Mouse (Mus musculus): ENCODE results near the gene Nhp2. TPM values are rescaled to one million over a fixed set of nuclear protein-coding genes. Genes with fewer than 3 reads are reported as not detected.

Nhp2 gene
- polyA plus RNA-seq, 1 experiment = 34.3 TPM

GRCm38 (mm10) chr11:51584431-51585248 lies 34.9 kb upstream of the Nhp2 start, which contains the start of gene Phykpl:
Gene Phykpl, plus strand, starts transcription at chr11:51584757.
- peaks cover 6% of the 10 kb centered on the region for H3K4me1 ChIP-seq (ENCODE audit: control insufficient read depth, insufficient read depth, insufficient read length)
- H3K27ac ChIP-seq (ENCODE audit: insufficient read depth, low read length) = peak within 1 kb of the TSS; percentile 96
- DNase-seq (ENCODE audit: low read depth in 1 of 2, low spot score in 2 of 2) = peak; percentile 87 to 94
- H3K27me3 ChIP-seq (ENCODE audit: control insufficient read depth, insufficient read depth, low read length) = no peaks in the 10 kb centered on the region
- H3K4me3 ChIP-seq (ENCODE audit: extremely low read depth, insufficient read depth, insufficient read length) = peak within 1 kb of the TSS; percentile 76
- H3K36me3 ChIP-seq (ENCODE audit: control insufficient read depth, insufficient read depth, low read length) = peaks cover 4% of the 10 kb centered on the region; the same call in 1 of the 2 replicates
- TF ChIP-seq POLR2A (IDR thresholded peaks at IDR 0.05; ENCODE audit: low read depth, low read length) (peak; percentile 95; the same call in 1 of the 2 replicates), CTCF (IDR thresholded peaks at IDR 0.05; ENCODE audit: extremely low read depth, insufficient read depth, insufficient read length, insufficient replicate concordance) (no peak)
- under 1% methylated on average over 59 of the region's 59 CpGs for WGBS

DNA sequence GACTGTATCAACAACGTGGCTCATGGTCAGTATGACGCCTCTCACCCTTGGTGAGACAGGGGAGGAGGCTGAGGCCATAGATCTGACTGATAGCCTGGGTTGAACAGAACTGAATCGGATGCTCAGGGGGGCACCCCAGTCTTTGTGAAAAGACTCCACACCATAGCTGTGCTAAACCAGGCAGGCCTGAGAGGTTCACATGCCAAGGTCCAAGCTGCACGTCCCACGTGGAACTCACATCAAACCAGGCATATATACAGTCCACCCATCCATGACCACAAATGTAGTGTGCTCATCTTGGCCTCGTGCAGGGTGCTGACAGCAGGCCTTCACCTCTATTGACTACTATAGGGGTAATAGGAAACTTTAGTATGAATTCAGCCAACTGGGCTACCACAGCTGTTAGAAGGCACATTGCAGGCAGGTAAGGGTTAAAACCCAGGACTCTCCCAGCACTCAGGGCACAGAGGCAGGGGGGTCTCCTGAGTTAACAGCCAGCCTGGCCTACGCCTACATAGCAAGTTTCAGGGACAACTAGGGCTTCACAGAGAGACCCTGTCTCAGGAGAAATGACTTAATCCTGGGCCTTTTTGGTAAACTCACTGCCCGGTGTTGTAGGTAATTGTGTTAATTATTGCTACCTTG lies 33.8 kb upstream of the Nhp2 start:
- peaks cover 6% of the 10 kb centered on the region for H3K4me1 ChIP-seq (ENCODE audit: control insufficient read depth, insufficient read depth, insufficient read length)
- no peaks in the 10 kb centered on the region for H3K27me3 ChIP-seq (ENCODE audit: control insufficient read depth, insufficient read depth, low read length)
- WGBS = 38% methylated on average over 8 of the region's 8 CpGs
- H3K36me3 ChIP-seq (ENCODE audit: control insufficient read depth, insufficient read depth, low read length) = peaks cover 4% of the 10 kb centered on the region; the same call in 1 of the 2 replicates
- no peak overlapping the region for H3K27ac ChIP-seq (ENCODE audit: insufficient read depth, low read length)
- no peak for TF ChIP-seq POLR2A (IDR thresholded peaks at IDR 0.05; ENCODE audit: low read depth, low read length)
- no peak for TF ChIP-seq CTCF (IDR thresholded peaks at IDR 0.05; ENCODE audit: extremely low read depth, insufficient read depth, insufficient read length, insufficient replicate concordance)
- peak overlapping the region; percentile 76; the same call in 1 of the 2 replicates for H3K4me3 ChIP-seq (ENCODE audit: extremely low read depth, insufficient read depth, insufficient read length)
- no peak for DNase-seq (ENCODE audit: low read depth in 1 of 2, low spot score in 2 of 2)

- TF ChIP-seq CTCF (IDR thresholded peaks at IDR 0.05; ENCODE audit: extremely low read depth, insufficient read depth, insufficient read length, insufficient replicate concordance) (no peak), POLR2A (IDR thresholded peaks at IDR 0.05; ENCODE audit: low read depth, low read length) (no peak)
- H3K27ac ChIP-seq (ENCODE audit: insufficient read depth, low read length) = no peak overlapping the region
- H3K27me3 ChIP-seq (ENCODE audit: control insufficient read depth, insufficient read depth, low read length) = no peaks in the 10 kb centered on the region
- H3K4me1 ChIP-seq (ENCODE audit: control insufficient read depth, insufficient read depth, insufficient read length) = peaks cover 6% of the 10 kb centered on the region
- no peak for DNase-seq (ENCODE audit: low read depth in 1 of 2, low spot score in 2 of 2)
- peaks cover 4% of the 10 kb centered on the region; the same call in 1 of the 2 replicates for H3K36me3 ChIP-seq (ENCODE audit: control insufficient read depth, insufficient read depth, low read length)
- H3K4me3 ChIP-seq (ENCODE audit: extremely low read depth, insufficient read depth, insufficient read length) = no peak overlapping the region
- 94% methylated on average over 13 of the region's 13 CpGs for WGBS
Observed at GRCm38 (mm10) chr11:51586411-51586810, 33.1 kb upstream of the Nhp2 start.

DNA sequence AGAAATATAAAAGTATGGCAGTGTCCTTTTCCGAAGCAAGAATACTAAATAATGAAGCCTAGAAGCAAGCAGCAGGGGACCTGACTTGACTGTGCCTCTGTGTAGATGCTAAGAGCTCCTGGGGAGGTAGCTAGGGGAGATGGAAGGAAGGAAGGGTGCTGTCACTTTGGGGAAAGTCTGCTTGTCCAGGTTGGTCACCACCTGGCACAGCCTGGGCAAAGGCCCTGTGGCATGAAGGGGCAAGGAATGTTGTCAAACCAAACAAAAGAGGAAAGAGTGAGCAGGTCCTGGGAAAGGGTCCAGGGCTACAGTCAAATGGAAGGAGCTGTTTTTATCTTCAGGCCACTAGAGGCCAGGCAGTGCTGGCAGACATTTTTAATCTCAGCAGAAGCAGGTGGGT lies 32.5 kb upstream of the Nhp2 start:
- peaks cover 7% of the 10 kb centered on the region for H3K36me3 ChIP-seq (ENCODE audit: control insufficient read depth, insufficient read depth, low read length)
- no peaks in the 10 kb centered on the region for H3K27me3 ChIP-seq (ENCODE audit: control insufficient read depth, insufficient read depth, low read length)
- no peak overlapping the region for H3K4me3 ChIP-seq (ENCODE audit: extremely low read depth, insufficient read depth, insufficient read length)
- 92% methylated on average over 1 of the region's 1 CpGs for WGBS
- peaks cover 6% of the 10 kb centered on the region for H3K4me1 ChIP-seq (ENCODE audit: control insufficient read depth, insufficient read depth, insufficient read length)
- no peak overlapping the region for H3K27ac ChIP-seq (ENCODE audit: insufficient read depth, low read length)
- TF ChIP-seq CTCF (IDR thresholded peaks at IDR 0.05; ENCODE audit: extremely low read depth, insufficient read depth, insufficient read length, insufficient replicate concordance) (no peak), POLR2A (IDR thresholded peaks at IDR 0.05; ENCODE audit: low read depth, low read length) (no peak)
- no peak for DNase-seq (ENCODE audit: low read depth in 1 of 2, low spot score in 2 of 2)

DNA sequence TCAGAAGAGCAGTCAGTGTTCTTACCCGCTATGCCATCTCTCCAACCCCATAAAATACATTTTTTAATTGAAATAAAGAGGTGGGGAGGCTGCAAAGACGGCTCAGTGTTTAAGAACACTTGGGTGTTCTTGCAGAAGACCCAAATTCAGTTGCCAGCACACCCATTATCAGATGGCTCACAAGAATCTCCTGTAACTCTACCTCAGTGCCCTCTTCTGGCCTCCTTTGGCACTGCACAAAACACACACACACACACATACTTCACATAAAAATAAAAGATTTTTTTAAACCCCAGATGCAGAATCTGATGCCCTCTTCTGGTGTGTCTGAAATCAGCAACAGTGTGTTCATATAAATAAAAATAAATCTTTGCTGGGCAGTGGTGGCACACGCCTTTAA lies 30.7 kb upstream of the Nhp2 start:
- no peak for TF ChIP-seq CTCF (IDR thresholded peaks at IDR 0.05; ENCODE audit: extremely low read depth, insufficient read depth, insufficient read length, insufficient replicate concordance)
- no peak for TF ChIP-seq POLR2A (IDR thresholded peaks at IDR 0.05; ENCODE audit: low read depth, low read length)
- no peak overlapping the region for H3K27ac ChIP-seq (ENCODE audit: insufficient read depth, low read length)
- no peak for DNase-seq (ENCODE audit: low read depth in 1 of 2, low spot score in 2 of 2)
- peaks cover 6% of the 10 kb centered on the region for H3K4me1 ChIP-seq (ENCODE audit: control insufficient read depth, insufficient read depth, insufficient read length)
- no peaks in the 10 kb centered on the region for H3K27me3 ChIP-seq (ENCODE audit: control insufficient read depth, insufficient read depth, low read length)
- peaks cover 7% of the 10 kb centered on the region for H3K36me3 ChIP-seq (ENCODE audit: control insufficient read depth, insufficient read depth, low read length)
- WGBS = 96% methylated on average over 3 of the region's 3 CpGs
- H3K4me3 ChIP-seq (ENCODE audit: extremely low read depth, insufficient read depth, insufficient read length) = no peak overlapping the region

GRCm38 (mm10) chr11:51590002-51590401 lies 29.5 kb upstream of the Nhp2 start:
- Histone ChIP-seq H3K4me1 (ENCODE audit: control insufficient read depth, insufficient read depth, insufficient read length) (peaks cover 8% of the 10 kb centered on the region), H3K27ac (ENCODE audit: insufficient read depth, low read length) (no peak overlapping the region), H3K36me3 (ENCODE audit: control insufficient read depth, insufficient read depth, low read length) (peaks cover 11% of the 10 kb centered on the region), H3K27me3 (ENCODE audit: control insufficient read depth, insufficient read depth, low read length) (no peaks in the 10 kb centered on the region), H3K4me3 (ENCODE audit: extremely low read depth, insufficient read depth, insufficient read length) (no peak overlapping the region)
- no peak for TF ChIP-seq POLR2A (IDR thresholded peaks at IDR 0.05; ENCODE audit: low read depth, low read length)
- DNase-seq (ENCODE audit: low read depth in 1 of 2, low spot score in 2 of 2) = no peak

DNA sequence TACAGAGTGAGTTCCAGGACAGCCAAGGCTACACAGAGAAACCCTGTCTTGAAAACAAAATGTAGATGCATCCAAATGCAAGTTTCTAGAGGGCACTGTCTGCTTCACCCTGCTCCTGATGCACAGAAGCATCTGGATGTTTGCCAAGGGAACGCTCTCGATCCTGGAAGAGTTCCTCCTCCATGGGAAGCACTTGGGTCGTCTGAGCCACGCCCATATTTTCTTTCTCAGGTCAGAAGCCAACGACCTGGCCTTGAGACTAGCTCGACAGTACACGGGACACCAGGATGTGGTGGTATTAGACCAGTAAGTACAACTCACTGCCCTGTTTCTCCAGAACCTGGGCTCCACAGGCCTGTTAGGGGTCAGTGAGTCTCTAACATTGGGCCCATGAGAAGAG lies 28.4 kb upstream of the Nhp2 start:
- TF ChIP-seq POLR2A (IDR thresholded peaks at IDR 0.05; ENCODE audit: low read depth, low read length) (no peak), CTCF (IDR thresholded peaks at IDR 0.05; ENCODE audit: extremely low read depth, insufficient read depth, insufficient read length, insufficient replicate concordance) (no peak)
- H3K36me3 ChIP-seq (ENCODE audit: control insufficient read depth, insufficient read depth, low read length) = peaks cover 15% of the 10 kb centered on the region
- no peaks in the 10 kb centered on the region for H3K27me3 ChIP-seq (ENCODE audit: control insufficient read depth, insufficient read depth, low read length)
- DNase-seq (ENCODE audit: low read depth in 1 of 2, low spot score in 2 of 2) = no peak
- no peak overlapping the region for H3K4me3 ChIP-seq (ENCODE audit: extremely low read depth, insufficient read depth, insufficient read length)
- peaks cover 3% of the 10 kb centered on the region for H3K4me1 ChIP-seq (ENCODE audit: control insufficient read depth, insufficient read depth, insufficient read length)
- 80% methylated on average over 7 of the region's 7 CpGs for WGBS
- no peak overlapping the region for H3K27ac ChIP-seq (ENCODE audit: insufficient read depth, low read length)

Measured in spleen, adult 2 months (tissue).